Mouse (Mus musculus): ENCODE results near the gene Nts.

DNA sequence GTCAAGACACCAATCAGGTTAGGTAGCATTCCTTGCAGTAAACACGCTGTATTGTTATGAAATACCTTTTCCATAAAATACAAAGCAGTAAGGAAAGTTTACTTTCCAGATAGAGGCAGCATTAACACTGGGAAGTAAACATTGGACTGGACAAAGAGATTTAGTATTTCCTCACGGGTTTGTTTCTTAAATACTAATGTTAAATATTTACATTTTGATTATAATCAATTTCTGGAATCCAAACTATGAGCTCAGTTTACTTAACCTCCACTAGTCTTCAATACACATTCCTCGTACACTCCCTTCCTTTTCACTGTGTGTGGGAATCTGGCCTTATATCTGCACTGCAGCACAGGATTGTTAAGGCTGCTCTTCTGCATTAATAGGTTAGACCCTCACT is 37.6 kb upstream of the Nts start:
- TF ChIP-seq POLR2A (IDR thresholded peaks at IDR 0.05; ENCODE audit: low read depth, low read length) (no peak), CTCF (conservative IDR thresholded peaks at IDR 0.05; ENCODE audit: insufficient read depth, insufficient read length, low read depth, low read length) (no peak)

All from kidney, adult 2 months (tissue).